Mouse (Mus musculus): ENCODE results near the gene Trpm4.
"Not testable (repeated sequence)": the region's sequence is repeated elsewhere in the genome, so short reads cannot be mapped to it uniquely, and the experiment has no call there.

The Trpm4 gene

GRCm38 (mm10) chr7:45312023-45312422 lies 21.6 kb downstream of the Trpm4 start:
- no peak for DNase-seq (ENCODE audit: low spot score)

GRCm38 (mm10) chr7:45309455-45309854 lies 24.1 kb downstream of the Trpm4 start:
- DNase-seq (ENCODE audit: low spot score) = peak; percentile 58

GRCm38 (mm10) chr7:45308551-45309240 lies 24.9 kb downstream of the Trpm4 start:
- no peak for DNase-seq (ENCODE audit: low spot score)

- DNase-seq (ENCODE audit: low spot score) = peak; percentile 70
These were observed 28.3 kb downstream of the Trpm4 start for GRCm38 (mm10) chr7:45305275-45305674.

- DNase-seq (ENCODE audit: low spot score) = no peak
These were observed 28.7 kb downstream of the Trpm4 start for GRCm38 (mm10) chr7:45304869-45305268.

- no peak for DNase-seq (ENCODE audit: low spot score)
These were observed 31.0 kb downstream of the Trpm4 start for GRCm38 (mm10) chr7:45302626-45303025.

- no peak for DNase-seq (ENCODE audit: low spot score)
These were observed 33.3 kb downstream of the Trpm4 start for GRCm38 (mm10) chr7:45300270-45300669.

- DNase-seq (ENCODE audit: low spot score) = no peak
These were observed 33.8 kb downstream of the Trpm4 start for GRCm38 (mm10) chr7:45299752-45300151.

GRCm38 (mm10) chr7:45297563-45297962 lies 36.0 kb downstream of the Trpm4 start:
- no peak for DNase-seq (ENCODE audit: low spot score)

GRCm38 (mm10) chr7:45296626-45297025 lies 37.0 kb downstream of the Trpm4 start:
- no peak for DNase-seq (ENCODE audit: low spot score)

GRCm38 (mm10) chr7:45286486-45286885 lies 47.1 kb downstream of the Trpm4 start:
- no peak for DNase-seq (ENCODE audit: low spot score)

- DNase-seq (ENCODE audit: low spot score) = peak; percentile 80
These were observed 56.3 kb downstream of the Trpm4 start, which contains the start of gene Slc6a21 for GRCm38 (mm10) chr7:45277136-45277760. Gene Slc6a21, plus strand, starts transcription at chr7:45277513.

- DNase-seq (ENCODE audit: low spot score) = no peak
These were observed 59.9 kb downstream of the Trpm4 start for GRCm38 (mm10) chr7:45273672-45274071.

GRCm38 (mm10) chr7:45272786-45273412 lies 60.7 kb downstream of the Trpm4 start:
- no peak for DNase-seq (ENCODE audit: low spot score)

GRCm38 (mm10) chr7:45265518-45265917 lies 68.1 kb downstream of the Trpm4 start:
- no peak for DNase-seq (ENCODE audit: low spot score)

GRCm38 (mm10) chr7:45264348-45264747 lies 69.2 kb downstream of the Trpm4 start:
- DNase-seq (ENCODE audit: low spot score) = no peak

GRCm38 (mm10) chr7:45263006-45263607 lies 70.5 kb downstream of the Trpm4 start:
- no peak for DNase-seq (ENCODE audit: low spot score)

GRCm38 (mm10) chr7:45262266-45262665 lies 71.3 kb downstream of the Trpm4 start:
- no peak for DNase-seq (ENCODE audit: low spot score)

GRCm38 (mm10) chr7:45259281-45259680 lies 74.3 kb downstream of the Trpm4 start:
- no peak for DNase-seq (ENCODE audit: low spot score)

GRCm38 (mm10) chr7:45257063-45257840 lies 76.3 kb downstream of the Trpm4 start:
- peak; percentile 4 for DNase-seq (ENCODE audit: low spot score)

- DNase-seq (ENCODE audit: low spot score) = not testable (repeated sequence)
These were observed 77.8 kb downstream of the Trpm4 start for GRCm38 (mm10) chr7:45255822-45256221.

GRCm38 (mm10) chr7:45253806-45254205 lies 79.8 kb downstream of the Trpm4 start:
- DNase-seq (ENCODE audit: low spot score) = no peak
